Mouse (Mus musculus): ENCODE results near the gene Ffar1. TPM values are rescaled to one million over a fixed set of nuclear protein-coding genes. Genes with fewer than 3 reads are reported as not detected.
A peak's percentile ranks its signal among the peaks of the same experiment; 100 is the strongest.

Gene Ffar1
- total and polyA plus RNA-seq, 3 experiments = 0.20 TPM; not detected in 2

GRCm38 (mm10) chr7:30859635-30860402 is 1.5 kb downstream of the Ffar1 start:
- peak; percentile 73 for TF ChIP-seq CTCF (IDR thresholded peaks at IDR 0.05)
- TF ChIP-seq EP300 (IDR thresholded peaks at IDR 0.05; ENCODE audit: insufficient read depth, low read depth, low read length) = no peak
- H3K27me3 ChIP-seq (ENCODE audit: control insufficient read depth, insufficient read depth, low read length) = 0 out of 2 replicates have a peak, but pooled peaks cover 2% of the 10 kb centered on the region
- 7% methylated on average over 16 of the region's 16 CpGs for WGBS
- no peaks in the 10 kb centered on the region for H3K4me1 ChIP-seq (ENCODE audit: control insufficient read depth, insufficient read depth, low read length)
- H3K4me3 ChIP-seq = no peak overlapping the region
- H3K79me2 ChIP-seq (replicated peaks; ENCODE audit: control insufficient read depth, insufficient read depth, low read length) = no peaks in the 10 kb centered on the region
- no peak overlapping the region for H3K27ac ChIP-seq
- DNase-seq = peak in 1 of 2 experiments; percentile 26
- no peak overlapping the region for H3K9ac ChIP-seq (ENCODE audit: low read depth, low read length)
- intact Hi-C loops (cut with DNase I) = loop anchor here (5.0 to 10.0 kb wide), 2 partner anchors 195 to 268 kb away; partner anchors contain the start of gene Haus5
- no peaks in the 10 kb centered on the region for H3K36me3 ChIP-seq (ENCODE audit: control insufficient read depth, insufficient read depth, low read length)

GRCm38 (mm10) chr7:30859290-30859634 is 2.1 kb downstream of the Ffar1 start:
- intact Hi-C loops (cut with DNase I) = loop anchor here (10.0 kb wide), 1 partner anchor 194 kb away; the partner anchor contains the start of gene Haus5
- TF ChIP-seq POLR2A (IDR thresholded peaks at IDR 0.05; ENCODE audit: insufficient read depth, low read depth, low read length) = no peak
- TF ChIP-seq CTCF (IDR thresholded peaks at IDR 0.05) = peak; percentile 77
- DNase-seq = peak; percentile 56 to 61
- H3K4me3 ChIP-seq = no peak overlapping the region
- H3K27ac ChIP-seq = no peak overlapping the region
- H3K27me3 ChIP-seq (ENCODE audit: control insufficient read depth, insufficient read depth, low read length) = 0 out of 2 replicates have a peak, but pooled peaks cover 2% of the 10 kb centered on the region
- no peaks in the 10 kb centered on the region for H3K4me1 ChIP-seq (ENCODE audit: control insufficient read depth, insufficient read depth, low read length)
- H3K36me3 ChIP-seq (ENCODE audit: control insufficient read depth, insufficient read depth, low read length) = no peaks in the 10 kb centered on the region
- H3K9ac ChIP-seq (ENCODE audit: low read depth, low read length) = no peak overlapping the region
- H3K79me2 ChIP-seq (replicated peaks; ENCODE audit: control insufficient read depth, insufficient read depth, low read length) = no peaks in the 10 kb centered on the region

- Histone ChIP-seq H3K9ac (ENCODE audit: low read depth, low read length) (no peak overlapping the region), H3K27ac (no peak overlapping the region), H3K36me3 (ENCODE audit: control insufficient read depth, insufficient read depth, low read length) (no peaks in the 10 kb centered on the region), H3K4me1 (ENCODE audit: control insufficient read depth, insufficient read depth, low read length) (no peaks in the 10 kb centered on the region), H3K4me3 (no peak overlapping the region), H3K79me2 (replicated peaks; ENCODE audit: control insufficient read depth, insufficient read depth, low read length) (no peaks in the 10 kb centered on the region), H3K27me3 (ENCODE audit: control insufficient read depth, insufficient read depth, low read length) (peaks cover 3% of the 10 kb centered on the region; the same call in 1 of the 2 replicates)
- TF ChIP-seq CTCF (IDR thresholded peaks at IDR 0.05) (no peak), POLR2A (IDR thresholded peaks at IDR 0.05; ENCODE audit: insufficient read depth, low read depth, low read length) (no peak), EP300 (IDR thresholded peaks at IDR 0.05; ENCODE audit: insufficient read depth, low read depth, low read length) (no peak)
- DNase-seq = no peak
- intact Hi-C loops (cut with DNase I) = loop anchor here (10.0 kb wide), 1 partner anchor 193 kb away; the partner anchor contains the start of gene Haus5
- 67% methylated on average over 1 of the region's 1 CpGs for WGBS
These were observed 3.6 kb downstream of the Ffar1 start for GRCm38 (mm10) chr7:30857746-30858145.

- Histone ChIP-seq H3K4me1 (ENCODE audit: control insufficient read depth, insufficient read depth, low read length) (no peaks in the 10 kb centered on the region), H3K27me3 (ENCODE audit: control insufficient read depth, insufficient read depth, low read length) (peaks cover 3% of the 10 kb centered on the region; the same call in 1 of the 2 replicates), H3K79me2 (replicated peaks; ENCODE audit: control insufficient read depth, insufficient read depth, low read length) (no peaks in the 10 kb centered on the region), H3K36me3 (ENCODE audit: control insufficient read depth, insufficient read depth, low read length) (no peaks in the 10 kb centered on the region), H3K9ac (ENCODE audit: low read depth, low read length) (no peak within 1 kb of the TSS), H3K27ac (no peak within 1 kb of the TSS), H3K4me3 (no peak within 1 kb of the TSS)
- DNase-seq = no peak
- intact Hi-C loops (cut with DNase I) = loop anchor here (10.0 kb wide), 1 partner anchor 191 kb away; the partner anchor contains the start of gene Haus5
- TF ChIP-seq POLR2A (IDR thresholded peaks at IDR 0.05; ENCODE audit: insufficient read depth, low read depth, low read length) (no peak), CTCF (IDR thresholded peaks at IDR 0.05) (no peak), EP300 (IDR thresholded peaks at IDR 0.05; ENCODE audit: insufficient read depth, low read depth, low read length) (no peak)
- WGBS = 43% methylated on average over 6 of the region's 6 CpGs
These were observed 5.3 kb downstream of the Ffar1 start, which contains the start of gene Ffar3 for GRCm38 (mm10) chr7:30856078-30856477. Gene Ffar3, minus strand, starts transcription at chr7:30856178.

DNA sequence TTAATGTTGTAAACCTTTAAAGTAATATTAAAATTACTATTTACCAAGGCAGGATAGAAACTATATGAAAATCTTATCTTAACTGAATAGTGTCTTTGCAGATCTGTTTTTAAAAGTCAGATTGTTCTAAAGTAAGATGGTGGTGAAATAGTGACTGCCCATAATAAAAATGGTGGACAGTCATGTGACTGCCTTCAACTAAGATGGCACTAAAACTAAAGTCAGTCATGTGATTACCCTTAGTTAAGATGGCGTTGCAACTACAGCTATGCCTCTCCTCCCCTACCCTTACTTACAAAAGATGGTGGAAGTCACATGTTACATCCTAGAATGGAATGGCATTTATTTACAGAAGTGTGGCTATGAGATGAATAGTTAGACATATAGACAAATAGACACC is 9.9 kb downstream of the Ffar1 start:
- intact Hi-C loops (cut with DNase I) = loop anchor here (10.0 kb wide), 1 partner anchor 187 kb away; the partner anchor contains the start of gene Haus5
- Histone ChIP-seq H3K27ac (no peak overlapping the region), H3K27me3 (ENCODE audit: control insufficient read depth, insufficient read depth, low read length) (peaks cover 3% of the 10 kb centered on the region; the same call in 1 of the 2 replicates), H3K79me2 (replicated peaks; ENCODE audit: control insufficient read depth, insufficient read depth, low read length) (no peaks in the 10 kb centered on the region), H3K4me3 (no peak overlapping the region), H3K4me1 (ENCODE audit: control insufficient read depth, insufficient read depth, low read length) (no peaks in the 10 kb centered on the region), H3K36me3 (ENCODE audit: control insufficient read depth, insufficient read depth, low read length) (no peaks in the 10 kb centered on the region), H3K9ac (ENCODE audit: low read depth, low read length) (no peak overlapping the region)
- no peak for DNase-seq
- no peak for TF ChIP-seq EP300 (IDR thresholded peaks at IDR 0.05; ENCODE audit: insufficient read depth, low read depth, low read length)
- TF ChIP-seq POLR2A (IDR thresholded peaks at IDR 0.05; ENCODE audit: insufficient read depth, low read depth, low read length) = no peak
- TF ChIP-seq CTCF (IDR thresholded peaks at IDR 0.05) = no peak
- 79% methylated on average over 1 of the region's 1 CpGs for WGBS

DNA sequence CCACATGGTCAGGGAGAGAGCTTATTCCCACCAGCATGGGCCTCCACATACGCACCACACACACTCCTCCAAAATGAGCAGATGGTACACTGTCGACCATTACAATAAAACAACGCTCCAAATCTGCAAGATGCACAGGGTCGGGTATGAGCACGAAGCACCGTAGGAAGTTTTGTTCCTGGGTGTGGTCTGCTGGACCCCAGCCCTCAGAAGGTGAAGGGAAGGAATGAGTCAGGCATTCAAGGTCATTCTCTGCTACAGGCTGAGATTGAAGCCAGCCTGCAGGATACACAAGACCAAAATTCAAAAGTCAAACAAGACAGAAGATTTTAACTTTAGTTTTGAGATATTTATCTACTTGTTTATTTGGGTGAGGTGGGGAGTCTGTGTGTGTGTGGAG is 13.4 kb downstream of the Ffar1 start:
- no peak overlapping the region for H3K4me3 ChIP-seq
- H3K36me3 ChIP-seq (ENCODE audit: control insufficient read depth, insufficient read depth, low read length) = no peaks in the 10 kb centered on the region
- H3K27ac ChIP-seq = no peak overlapping the region
- no peaks in the 10 kb centered on the region for H3K4me1 ChIP-seq (ENCODE audit: control insufficient read depth, insufficient read depth, low read length)
- TF ChIP-seq POLR2A (IDR thresholded peaks at IDR 0.05; ENCODE audit: insufficient read depth, low read depth, low read length) = no peak
- TF ChIP-seq CTCF (IDR thresholded peaks at IDR 0.05) = no peak
- TF ChIP-seq EP300 (IDR thresholded peaks at IDR 0.05; ENCODE audit: insufficient read depth, low read depth, low read length) = no peak
- H3K9ac ChIP-seq (ENCODE audit: low read depth, low read length) = no peak overlapping the region
- WGBS = 64% methylated on average over 6 of the region's 6 CpGs
- intact Hi-C loops (cut with DNase I) = no loop called here
- H3K27me3 ChIP-seq (ENCODE audit: control insufficient read depth, insufficient read depth, low read length) = no peaks in the 10 kb centered on the region
- H3K79me2 ChIP-seq (replicated peaks; ENCODE audit: control insufficient read depth, insufficient read depth, low read length) = no peaks in the 10 kb centered on the region
- no peak for DNase-seq

Measured in heart, adult 2 months (tissue).